Mouse (Mus musculus) liver, embryonic 11.5 days (tissue): Measurements from ENCODE around the gene Mgmt. TPM values are rescaled to one million over a fixed set of nuclear protein-coding genes. Genes with fewer than 3 reads are reported as not detected.

Source experiments
- ATAC-seq: fragments of 200-750 bp; cut with Nextera tagmentation; replicated peaks from 2 replicates; pipeline ENCODE4 v1.8.0; 2017; ENCODE audit warnings: moderate number of reproducible peaks, mild to moderate bottlenecking, moderate TSS enrichment, moderate library complexity; ENCODE audit not compliant: low FRiP score
- DNase-seq: peaks from one replicate; pipeline ENCODE4 v3.0.0-alpha.2; 2017; ENCODE audit warnings: low spot score
- H3K27ac ChIP-seq: fragments of 300-500 bp; sonication (generic); 2 replicates; pipeline ENCODE4 v1.5.1; 2014; ENCODE audit warnings: mild to moderate bottlenecking, low read depth, low read length, control low read depth
- H3K27me3 ChIP-seq: fragments of 300-500 bp; sonication (generic); replicated peaks from 2 replicates; pipeline ENCODE4 v1.6.1; 2014; ENCODE audit warnings: low read length, mixed read lengths; ENCODE audit not compliant: control insufficient read depth, insufficient read depth
- H3K36me3 ChIP-seq: fragments of 300-500 bp; sonication (generic); 2 replicates; pipeline ENCODE4 v1.6.1; 2014; ENCODE audit warnings: mild to moderate bottlenecking, low read length, moderate library complexity, mixed read lengths; ENCODE audit not compliant: control insufficient read depth, insufficient read depth
- H3K4me1 ChIP-seq: fragments of 300-500 bp; sonication (generic); replicated peaks from 2 replicates; pipeline ENCODE4 v1.6.1; 2014; ENCODE audit warnings: low read length, mixed read lengths; ENCODE audit not compliant: control insufficient read depth, insufficient read depth
- H3K4me2 ChIP-seq: fragments of 300-500 bp; sonication (generic); 2 replicates; pipeline ENCODE4 v1.6.1; 2014; ENCODE audit warnings: mild to moderate bottlenecking, control low read depth, moderate library complexity
- H3K4me3 ChIP-seq: fragments of 300-500 bp; sonication (generic); 2 replicates; pipeline ENCODE4 v1.5.1; 2014; ENCODE audit warnings: low read depth, low read length, control low read depth
- H3K9ac ChIP-seq: fragments of 300-500 bp; sonication (generic); 2 replicates; pipeline ENCODE4 v1.6.1; 2014; ENCODE audit warnings: low read depth, low read length, control low read depth
- H3K9me3 ChIP-seq: fragments of 300-500 bp; sonication (generic); 2 replicates; pipeline ENCODE4 v1.6.1; 2016; ENCODE audit warnings: low read length, inconsistent platforms, mixed read lengths; ENCODE audit not compliant: control insufficient read depth
- WGBS: fragments of 180-500 bp; shearing (Covaris S2); extraction: QIAGEN DNeasy Blood & Tissue Kit; methylation state at CpG from one replicate; pipeline ENCODE4 v1.1.7; 2014; 5-methylcytosine and 5-hydroxymethylcytosine counted together
- polyA plus RNA-seq: library from polyadenylated mRNA; unstranded; fragments of >200 nt; fragmentation: Nextera tagmentation; extraction: Ambion mirVana; gene quantifications from 2 replicates; pipeline ENCODE4 v1.2.1, GENCODE M21; 2014

Gene Mgmt
- polyA plus RNA-seq, 1 experiment from 2014 or later: 6.5 TPM

- Histone ChIP-seq H3K4me3 (no peak overlapping the region), H3K4me1 (no peaks in the 10 kb centered on the region), H3K36me3 (no peaks in the 10 kb centered on the region), H3K27me3 (no peaks in the 10 kb centered on the region), H3K9me3 (no peaks in the 10 kb centered on the region), H3K4me2 (no peak overlapping the region), H3K27ac (no peak overlapping the region), H3K9ac (no peak overlapping the region)
- 52% methylated on average over 4 of the region's 4 CpGs for WGBS
- ATAC-seq (no peak), DNase-seq (no peak)
These were observed 41.7 kb upstream of the Mgmt start for GRCm38 (mm10) chr7:136852721-136853120.

GRCm38 (mm10) chr7:136864677-136865463, 29.5 kb upstream of the Mgmt start:
- Histone ChIP-seq H3K27me3 (no peaks in the 10 kb centered on the region), H3K4me3 (no peak overlapping the region), H3K4me2 (no peak overlapping the region), H3K9ac (no peak overlapping the region), H3K9me3 (no peaks in the 10 kb centered on the region), H3K27ac (no peak overlapping the region), H3K36me3 (no peaks in the 10 kb centered on the region), H3K4me1 (no peaks in the 10 kb centered on the region)
- ATAC-seq: no peak
- WGBS: 24% methylated on average over 7 of the region's 7 CpGs
- no peak for DNase-seq

GRCm38 (mm10) chr7:136865876-136866275, 28.5 kb upstream of the Mgmt start:
- Histone ChIP-seq H3K27ac (no peak overlapping the region), H3K4me2 (no peak overlapping the region), H3K9ac (no peak overlapping the region), H3K27me3 (no peaks in the 10 kb centered on the region; the same call in 1 of the 2 replicates), H3K4me3 (no peak overlapping the region), H3K4me1 (no peaks in the 10 kb centered on the region), H3K36me3 (no peaks in the 10 kb centered on the region), H3K9me3 (no peaks in the 10 kb centered on the region)
- ATAC-seq: no peak
- DNase-seq: no peak
- 84% methylated on average over 4 of the region's 4 CpGs for WGBS

- no peak overlapping the region for H3K27ac ChIP-seq
- no peaks in the 10 kb centered on the region; the same call in 1 of the 2 replicates for H3K27me3 ChIP-seq
- no peak overlapping the region for H3K9ac ChIP-seq
- no peaks in the 10 kb centered on the region for H3K9me3 ChIP-seq
- ATAC-seq (no peak), DNase-seq (no peak)
- WGBS: 77% methylated on average over 4 of the region's 4 CpGs
- H3K4me1 ChIP-seq: no peaks in the 10 kb centered on the region
- no peak overlapping the region for H3K4me2 ChIP-seq
- no peaks in the 10 kb centered on the region for H3K36me3 ChIP-seq
- no peak overlapping the region for H3K4me3 ChIP-seq
These were observed 27.9 kb upstream of the Mgmt start for GRCm38 (mm10) chr7:136866535-136866934.

GRCm38 (mm10) chr7:136871535-136871934, 22.9 kb upstream of the Mgmt start:
- no peak for DNase-seq
- Histone ChIP-seq H3K27me3 (no peaks in the 10 kb centered on the region; the same call in 1 of the 2 replicates), H3K9ac (no peak overlapping the region), H3K27ac (no peak overlapping the region), H3K4me3 (no peak overlapping the region), H3K4me1 (no peaks in the 10 kb centered on the region), H3K36me3 (no peaks in the 10 kb centered on the region), H3K9me3 (no peaks in the 10 kb centered on the region), H3K4me2 (no peak overlapping the region; the same call in 1 of the 2 replicates)
- no peak for ATAC-seq
- WGBS: 72% methylated on average over 11 of the region's 11 CpGs

- Histone ChIP-seq H3K9ac (no peak overlapping the region), H3K27me3 (no peaks in the 10 kb centered on the region; the same call in 1 of the 2 replicates), H3K4me2 (no peak overlapping the region; the same call in 1 of the 2 replicates), H3K9me3 (no peaks in the 10 kb centered on the region), H3K4me1 (no peaks in the 10 kb centered on the region), H3K36me3 (no peaks in the 10 kb centered on the region), H3K27ac (no peak overlapping the region), H3K4me3 (no peak overlapping the region)
- DNase-seq (no peak), ATAC-seq (no peak)
- WGBS: 42% methylated on average over 8 of the region's 8 CpGs
These were observed 22.4 kb upstream of the Mgmt start for GRCm38 (mm10) chr7:136872059-136872458.

- ATAC-seq: no peak
- H3K36me3 ChIP-seq: no peaks in the 10 kb centered on the region
- H3K27ac ChIP-seq: no peak overlapping the region
- no peaks in the 10 kb centered on the region for H3K4me1 ChIP-seq
- H3K27me3 ChIP-seq: no peaks in the 10 kb centered on the region; the same call in 1 of the 2 replicates
- no peak overlapping the region for H3K9ac ChIP-seq
- no peak for DNase-seq
- WGBS: 16% methylated on average over 1 of the region's 1 CpGs
- no peak overlapping the region for H3K4me3 ChIP-seq
- no peaks in the 10 kb centered on the region for H3K9me3 ChIP-seq
- H3K4me2 ChIP-seq: no peak overlapping the region
These were observed 20.0 kb upstream of the Mgmt start for GRCm38 (mm10) chr7:136874396-136874795.

GRCm38 (mm10) chr7:136880386-136880785, 14.0 kb upstream of the Mgmt start:
- ATAC-seq (no peak), DNase-seq (no peak)
- no peak overlapping the region for H3K27ac ChIP-seq

GRCm38 (mm10) chr7:136888161-136888560, 6.3 kb upstream of the Mgmt start:
- ATAC-seq (no peak), DNase-seq (no peak)
- Histone ChIP-seq H3K27ac (no peak overlapping the region), H3K9ac (no peak overlapping the region), H3K4me2 (no peak overlapping the region), H3K4me1 (no peaks in the 10 kb centered on the region), H3K9me3 (no peaks in the 10 kb centered on the region), H3K4me3 (no peak overlapping the region), H3K36me3 (no peaks in the 10 kb centered on the region), H3K27me3 (peaks cover 3% of the 10 kb centered on the region; the same call in 1 of the 2 replicates)
- WGBS: 86% methylated on average over 6 of the region's 6 CpGs

More at GRCm38 (mm10) chr7:136880386-136880785, 14.0 kb upstream of the Mgmt start:
- 78% methylated on average over 4 of the region's 4 CpGs for WGBS
- H3K4me1 ChIP-seq: no peaks in the 10 kb centered on the region
- no peaks in the 10 kb centered on the region for H3K9me3 ChIP-seq
- no peak overlapping the region for H3K9ac ChIP-seq
- H3K36me3 ChIP-seq: no peaks in the 10 kb centered on the region
- no peak overlapping the region for H3K4me2 ChIP-seq
- no peak overlapping the region for H3K4me3 ChIP-seq
- no peaks in the 10 kb centered on the region for H3K27me3 ChIP-seq
